Mouse (Mus musculus): Measurements from ENCODE around the gene Chmp2a. TPM values are rescaled to one million over a fixed set of nuclear protein-coding genes. Genes with fewer than 3 reads are reported as not detected.
A peak's percentile ranks its signal among the peaks of the same experiment; 100 is the strongest.
"Not testable (repeated sequence)": the region's sequence is repeated elsewhere in the genome, so short reads cannot be mapped to it uniquely, and the experiment has no call there.

Gene Chmp2a
- polyA plus RNA-seq (2012; rRNA removed): 224 and 229 TPM in 2 replicates

DNA sequence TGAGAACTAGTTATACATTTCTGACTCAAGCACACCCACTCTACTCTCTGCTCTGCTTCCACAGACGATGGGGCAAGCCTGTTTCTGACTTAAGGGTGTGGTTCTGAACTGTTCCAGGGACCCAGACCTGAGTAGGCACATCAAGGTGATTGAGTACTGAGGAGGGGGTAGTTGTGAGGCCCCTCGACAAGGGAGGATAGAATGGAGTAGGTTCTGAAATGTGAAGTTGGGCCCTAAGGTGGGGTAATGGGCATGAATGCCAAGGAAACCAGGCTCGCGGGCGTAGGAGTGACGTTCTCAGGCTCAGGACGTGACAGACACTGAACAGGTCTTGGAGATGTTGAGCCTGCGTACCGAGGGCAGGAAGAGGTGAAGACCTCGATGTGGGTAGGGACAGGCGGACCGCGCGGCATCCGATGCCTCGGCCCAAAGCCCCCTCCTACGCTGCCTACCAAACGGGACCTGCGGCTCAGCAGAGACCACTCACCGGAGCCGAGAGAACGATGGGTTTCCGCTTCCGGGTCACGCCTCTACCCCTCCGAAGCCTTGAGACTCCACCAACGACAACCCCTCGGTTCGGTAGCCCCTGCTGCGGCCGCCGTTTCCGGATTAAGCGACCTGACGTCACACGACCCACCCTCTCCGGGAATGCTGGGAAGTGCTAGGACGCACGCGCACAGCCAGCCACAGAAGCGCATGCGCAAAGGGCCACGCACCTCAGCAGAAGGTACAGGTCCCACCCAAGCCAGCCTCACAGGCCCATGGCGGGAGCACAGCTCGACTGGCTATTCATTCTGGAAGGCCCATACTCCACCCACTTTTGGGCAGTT is at the start of gene Chmp2a:
TSS of gene Chmp2a (minus strand) at position 660 of the 830 bp plus-strand sequence.
- H3K4me3 ChIP-seq (ENCODE audit: insufficient read depth, low read length): peak within 1 kb of the TSS; percentile 61
- peak within 1 kb of the TSS; percentile 61 for H3K27ac ChIP-seq (ENCODE audit: insufficient read depth, low read length)
- TF ChIP-seq POLR2A (IDR thresholded peaks at IDR 0.05; ENCODE audit: extremely low read depth, insufficient read depth, low read length): peak; percentile 95
- no peak for TF ChIP-seq CTCF (IDR thresholded peaks at IDR 0.05; ENCODE audit: extremely low read depth, insufficient read depth, low read length)
- H3K4me1 ChIP-seq (ENCODE audit: control insufficient read depth, insufficient read depth, low read length): peaks cover 3% of the 10 kb centered on the region; the same call in 1 of the 2 replicates

DNA sequence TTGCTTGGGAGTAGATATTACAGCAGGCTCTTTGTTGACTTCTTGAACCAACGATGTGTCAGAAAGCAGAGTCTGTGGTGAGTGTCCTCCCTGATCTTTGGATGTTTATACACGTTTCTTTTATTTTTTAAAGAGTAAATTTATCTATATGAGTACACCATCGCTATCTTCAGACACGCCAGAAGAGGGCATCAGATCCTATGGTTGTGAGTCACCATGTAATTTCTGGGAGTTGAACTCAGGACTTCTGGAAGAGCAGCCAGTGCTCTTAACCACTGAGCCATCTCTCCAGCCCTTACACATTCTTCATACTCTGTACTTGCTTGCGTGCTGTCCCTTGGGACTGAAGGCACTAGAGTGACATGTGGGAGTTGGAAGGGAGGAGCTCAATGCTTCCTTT is 37.7 kb upstream of the Chmp2a start:
- TF ChIP-seq POLR2A (IDR thresholded peaks at IDR 0.05; ENCODE audit: extremely low read depth, insufficient read depth, low read length) (no peak), CTCF (IDR thresholded peaks at IDR 0.05; ENCODE audit: extremely low read depth, insufficient read depth, low read length) (no peak)
- Histone ChIP-seq H3K4me1 (ENCODE audit: control insufficient read depth, insufficient read depth, low read length) (no peaks in the 10 kb centered on the region), H3K4me3 (ENCODE audit: insufficient read depth, low read length) (no peak overlapping the region), H3K27ac (ENCODE audit: insufficient read depth, low read length) (no peak overlapping the region)

DNA sequence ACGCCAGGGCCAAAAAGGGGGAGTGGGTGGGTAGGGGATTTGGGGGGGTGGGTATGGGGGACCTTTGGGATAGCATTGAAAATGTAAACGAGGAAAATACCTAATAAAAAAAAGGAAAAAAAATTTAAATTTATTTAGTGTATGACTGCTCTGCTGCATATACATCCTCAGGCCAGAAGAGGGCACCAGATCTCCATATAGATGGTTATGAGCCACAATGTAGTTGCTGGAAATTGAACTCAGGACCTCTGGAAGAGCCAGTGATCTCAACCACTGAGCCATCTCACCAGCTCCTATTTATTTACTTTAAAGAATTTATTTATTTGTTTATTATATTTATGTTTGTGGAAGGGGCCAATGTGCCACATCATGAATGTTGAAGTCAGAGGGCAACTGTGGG is 28.8 kb upstream of the Chmp2a start:
- H3K27ac ChIP-seq (ENCODE audit: insufficient read depth, low read length); H3K4me1 ChIP-seq (ENCODE audit: control insufficient read depth, insufficient read depth, low read length); H3K4me3 ChIP-seq (ENCODE audit: insufficient read depth, low read length): not testable (repeated sequence)

DNA sequence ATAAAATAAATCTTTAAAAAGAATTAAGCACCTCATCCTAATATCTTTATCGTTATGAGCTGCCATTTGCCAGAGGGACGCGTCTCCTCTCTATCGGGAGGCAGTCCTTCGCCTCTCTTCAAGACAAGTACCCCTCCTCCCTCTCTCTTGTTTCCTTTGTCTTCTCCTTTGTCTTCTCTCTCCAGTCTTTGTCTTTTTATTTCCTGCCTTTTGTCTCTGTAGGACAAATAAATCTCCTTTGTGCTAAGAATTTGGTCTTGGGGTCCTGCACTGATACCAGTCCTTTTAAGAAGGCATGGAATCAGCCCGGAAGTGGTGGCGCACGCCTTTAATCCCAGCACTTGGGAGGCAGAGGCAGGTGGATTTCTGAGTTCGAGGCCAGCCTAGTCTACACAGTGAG is 24.9 kb upstream of the Chmp2a start:
- Histone ChIP-seq H3K4me3 (ENCODE audit: insufficient read depth, low read length) (no peak overlapping the region), H3K4me1 (ENCODE audit: control insufficient read depth, insufficient read depth, low read length) (no peaks in the 10 kb centered on the region), H3K27ac (ENCODE audit: insufficient read depth, low read length) (no peak overlapping the region)
- TF ChIP-seq POLR2A (IDR thresholded peaks at IDR 0.05; ENCODE audit: extremely low read depth, insufficient read depth, low read length) (no peak), CTCF (IDR thresholded peaks at IDR 0.05; ENCODE audit: extremely low read depth, insufficient read depth, low read length) (no peak)

DNA sequence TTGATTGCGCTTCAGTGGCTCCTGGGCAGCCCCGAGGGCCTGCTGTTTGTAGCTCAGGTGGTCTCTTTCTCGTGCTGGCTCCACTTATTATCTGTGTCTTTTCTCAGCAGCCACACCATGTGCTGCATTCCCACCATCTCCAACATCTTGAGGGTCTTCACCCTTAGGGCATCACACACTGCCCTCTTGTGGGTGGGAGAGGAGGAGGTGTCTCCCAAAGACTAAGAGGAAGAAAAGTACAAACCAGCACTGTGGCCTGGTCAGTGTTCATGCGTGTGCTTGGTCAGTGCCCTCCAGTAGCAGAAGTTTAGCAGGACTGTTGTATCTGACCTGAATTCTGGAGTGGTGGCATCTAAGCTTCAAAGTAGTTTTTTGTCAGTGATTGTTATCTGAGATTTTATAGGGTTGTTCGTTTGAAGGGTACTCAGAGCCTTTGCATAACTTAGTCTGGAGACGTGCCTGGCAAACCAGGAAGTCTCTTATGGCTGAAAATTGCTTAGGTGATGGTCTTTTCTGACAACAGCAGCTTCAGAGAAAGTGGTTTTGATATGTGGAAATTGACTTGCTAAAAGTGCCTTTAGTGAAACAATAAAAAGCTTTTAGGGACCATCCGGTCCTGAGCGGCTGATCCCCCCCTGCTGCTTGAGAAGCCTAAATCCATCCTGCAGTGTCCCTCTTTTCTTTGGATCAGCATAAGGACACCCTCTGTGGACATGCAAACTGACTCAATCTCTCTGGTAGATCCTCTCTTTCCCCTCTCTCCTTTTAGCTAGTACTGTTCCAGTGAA is 22.5 kb upstream of the Chmp2a start:
- H3K27ac ChIP-seq (ENCODE audit: insufficient read depth, low read length): no peak overlapping the region
- H3K4me1 ChIP-seq (ENCODE audit: control insufficient read depth, insufficient read depth, low read length): no peaks in the 10 kb centered on the region
- TF ChIP-seq CTCF (IDR thresholded peaks at IDR 0.05; ENCODE audit: extremely low read depth, insufficient read depth, low read length) (0 out of 2 replicates have a peak, but pooled peaks have one; percentile 7), POLR2A (IDR thresholded peaks at IDR 0.05; ENCODE audit: extremely low read depth, insufficient read depth, low read length) (no peak)
- no peak overlapping the region for H3K4me3 ChIP-seq (ENCODE audit: insufficient read depth, low read length)

DNA sequence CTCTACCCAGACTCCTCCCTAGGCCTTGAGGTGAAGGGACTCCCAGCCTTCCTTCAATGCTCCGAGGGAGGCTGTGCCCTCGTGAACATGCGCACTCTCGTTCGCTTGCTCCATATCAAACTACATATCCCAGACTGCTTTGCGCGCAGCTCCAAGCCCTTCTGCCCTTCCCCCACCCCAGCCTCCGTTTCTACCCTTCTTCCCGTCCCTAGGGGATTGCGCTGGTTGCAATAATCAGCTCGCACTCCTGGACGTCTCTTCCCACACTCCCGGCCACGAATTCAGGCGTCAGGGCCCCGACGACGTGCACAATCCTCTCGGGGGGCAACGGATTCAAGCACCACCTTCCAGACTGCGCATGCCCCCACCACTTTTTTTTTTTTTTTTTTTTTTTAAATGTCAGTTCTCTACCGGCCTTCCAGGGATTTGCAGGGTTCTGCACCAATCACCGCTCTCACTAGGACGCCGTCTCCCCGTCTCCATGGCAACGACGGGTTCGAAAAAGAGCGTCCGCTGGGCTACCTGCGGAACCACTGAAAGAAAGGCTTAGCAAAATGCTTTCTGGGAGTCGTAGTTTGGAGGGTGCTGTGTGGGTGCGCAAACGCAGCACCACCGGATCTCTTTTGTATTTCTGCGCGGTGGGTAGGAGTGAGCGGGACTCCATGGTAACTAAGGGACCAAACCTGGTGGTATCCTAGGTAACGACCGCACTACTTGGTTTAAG is 19.8 kb upstream of the Chmp2a start, which contains the start of gene Mzf1:
TSS of gene Mzf1 (minus strand) at position 478 of the 724 bp plus-strand sequence.
- H3K27ac ChIP-seq (ENCODE audit: insufficient read depth, low read length): peak within 1 kb of the TSS; percentile 93
- TF ChIP-seq POLR2A (IDR thresholded peaks at IDR 0.05; ENCODE audit: extremely low read depth, insufficient read depth, low read length) (peak; percentile 80), CTCF (IDR thresholded peaks at IDR 0.05; ENCODE audit: extremely low read depth, insufficient read depth, low read length) (no peak)
- peak within 1 kb of the TSS; percentile 60 for H3K4me3 ChIP-seq (ENCODE audit: insufficient read depth, low read length)
- no peaks in the 10 kb centered on the region for H3K4me1 ChIP-seq (ENCODE audit: control insufficient read depth, insufficient read depth, low read length)

DNA sequence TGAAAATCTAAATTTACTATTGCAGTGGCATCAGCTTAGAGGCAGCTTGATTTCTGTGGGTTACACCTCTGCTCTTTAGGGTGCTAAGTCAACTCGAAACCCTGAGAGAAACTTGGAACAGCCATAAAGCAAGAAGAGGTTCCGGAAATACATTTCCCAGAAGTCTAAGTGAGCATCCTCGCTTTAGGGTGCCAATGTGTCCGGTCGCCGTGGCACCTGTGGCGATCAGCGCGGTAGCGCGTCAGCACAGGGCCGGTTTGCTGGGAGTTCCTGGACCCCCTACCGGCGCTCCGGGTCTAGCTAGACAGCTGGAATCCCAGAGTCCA is 19.3 kb upstream of the Chmp2a start:
- no peak for TF ChIP-seq CTCF (IDR thresholded peaks at IDR 0.05; ENCODE audit: extremely low read depth, insufficient read depth, low read length)
- no peak for TF ChIP-seq POLR2A (IDR thresholded peaks at IDR 0.05; ENCODE audit: extremely low read depth, insufficient read depth, low read length)
- H3K4me1 ChIP-seq (ENCODE audit: control insufficient read depth, insufficient read depth, low read length): no peaks in the 10 kb centered on the region
- peak overlapping the region; percentile 93 for H3K27ac ChIP-seq (ENCODE audit: insufficient read depth, low read length)
- H3K4me3 ChIP-seq (ENCODE audit: insufficient read depth, low read length): peak overlapping the region; percentile 60

DNA sequence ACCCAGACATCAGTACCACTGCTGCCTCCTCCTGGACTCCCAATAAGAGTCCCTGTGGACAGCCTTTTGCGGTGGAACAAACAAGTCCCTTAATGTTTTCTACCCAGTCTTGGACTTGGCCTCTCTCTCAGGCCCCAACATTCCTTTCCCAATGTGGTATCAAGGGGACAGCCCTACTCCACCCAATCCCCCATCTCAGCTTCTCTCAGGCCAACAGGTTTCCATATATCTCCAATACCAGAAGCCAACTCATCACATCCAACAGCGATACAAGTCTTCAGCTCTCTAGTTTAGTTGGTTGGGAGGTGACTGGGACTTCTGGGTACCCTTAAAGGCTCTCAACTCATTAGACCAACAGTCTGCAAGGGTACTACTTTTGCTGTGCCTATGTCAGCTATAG is 18.9 kb upstream of the Chmp2a start:
- peak overlapping the region; percentile 60; the same call in 1 of the 2 replicates for H3K4me3 ChIP-seq (ENCODE audit: insufficient read depth, low read length)
- TF ChIP-seq CTCF (IDR thresholded peaks at IDR 0.05; ENCODE audit: extremely low read depth, insufficient read depth, low read length) (no peak), POLR2A (IDR thresholded peaks at IDR 0.05; ENCODE audit: extremely low read depth, insufficient read depth, low read length) (no peak)
- H3K27ac ChIP-seq (ENCODE audit: insufficient read depth, low read length): peak overlapping the region; percentile 93; the same call in 1 of the 2 replicates
- H3K4me1 ChIP-seq (ENCODE audit: control insufficient read depth, insufficient read depth, low read length): no peaks in the 10 kb centered on the region

DNA sequence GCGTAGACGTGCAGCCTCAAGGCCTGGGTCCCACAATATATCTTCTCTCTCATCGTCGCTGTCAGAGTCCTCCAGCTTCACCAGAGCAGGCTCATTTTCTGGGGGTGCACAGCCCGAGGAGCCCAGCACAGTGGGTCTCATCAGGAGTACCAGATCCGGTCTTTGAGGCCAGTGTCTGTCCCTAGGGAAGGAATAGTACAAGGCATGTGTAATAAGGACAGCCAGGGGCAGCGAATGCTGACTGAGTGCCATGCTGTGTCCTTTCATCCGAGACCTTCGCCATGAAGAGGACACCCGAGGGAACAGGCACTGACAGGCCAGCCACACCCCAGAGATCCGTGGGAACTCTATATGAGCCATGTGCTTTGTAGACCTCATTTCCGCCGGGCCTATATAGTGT is 18.4 kb upstream of the Chmp2a start:
- H3K4me1 ChIP-seq (ENCODE audit: control insufficient read depth, insufficient read depth, low read length): no peaks in the 10 kb centered on the region
- TF ChIP-seq CTCF (IDR thresholded peaks at IDR 0.05; ENCODE audit: extremely low read depth, insufficient read depth, low read length): no peak
- TF ChIP-seq POLR2A (IDR thresholded peaks at IDR 0.05; ENCODE audit: extremely low read depth, insufficient read depth, low read length): no peak
- no peak overlapping the region for H3K4me3 ChIP-seq (ENCODE audit: insufficient read depth, low read length)
- H3K27ac ChIP-seq (ENCODE audit: insufficient read depth, low read length): no peak overlapping the region

Data from cortical plate, adult 2 months (tissue).